Mouse (Mus musculus) lung, embryonic 15.5 days (tissue): ENCODE measurements around the gene Olfr935. TPM values are rescaled to one million over a fixed set of nuclear protein-coding genes. Genes with fewer than 3 reads are reported as not detected.

Source experiments
- ATAC-seq: fragments of 200-750 bp; cut with Nextera tagmentation; 2 replicates; pipeline ENCODE4 v1.8.0; 2017; ENCODE audit warnings: moderate number of reproducible peaks, borderline replicate concordance; ENCODE audit not compliant: low FRiP score, low TSS enrichment; ENCODE audit errors: extremely low read depth
- H3K27ac ChIP-seq: fragments of 300-500 bp; sonication (generic); 2 replicates; pipeline ENCODE4 v1.5.1; 2015; ENCODE audit warnings: moderate library complexity, mild to moderate bottlenecking, inconsistent platforms
- H3K27me3 ChIP-seq: fragments of 300-500 bp; sonication (generic); 2 replicates; pipeline ENCODE4 v1.6.1; 2015; ENCODE audit warnings: inconsistent platforms
- H3K36me3 ChIP-seq: fragments of 300-500 bp; sonication (generic); 2 replicates; pipeline ENCODE4 v1.6.1; 2015; ENCODE audit warnings: inconsistent platforms
- H3K4me1 ChIP-seq: fragments of 300-500 bp; sonication (generic); 2 replicates; pipeline ENCODE4 v1.6.1; 2015; ENCODE audit warnings: inconsistent platforms
- H3K4me2 ChIP-seq: fragments of 300-500 bp; sonication (generic); 2 replicates; pipeline ENCODE4 v1.6.1; 2015; ENCODE audit warnings: inconsistent platforms, mild to moderate bottlenecking, moderate library complexity
- H3K4me3 ChIP-seq: fragments of 300-500 bp; sonication (generic); 2 replicates; pipeline ENCODE4 v1.5.1; 2015; ENCODE audit warnings: mild to moderate bottlenecking, inconsistent platforms
- H3K9ac ChIP-seq: fragments of 300-500 bp; sonication (generic); 2 replicates; pipeline ENCODE4 v1.6.1; 2015; ENCODE audit warnings: inconsistent platforms
- H3K9me3 ChIP-seq: fragments of 300-500 bp; sonication (generic); 2 replicates; pipeline ENCODE4 v1.6.1; 2016; ENCODE audit warnings: inconsistent platforms
- WGBS: fragments of 180-500 bp; shearing (Covaris S2); methylation state at CpG from one replicate; pipeline ENCODE4 v1.1.7; 2015; 5-methylcytosine and 5-hydroxymethylcytosine counted together
- microRNA-seq: library from miRNA; unstranded; fragments of <30 nt; microRNA quantifications from one replicate; pipeline ENCODE4, GENCODE M21; 2016
- polyA plus RNA-seq: library from polyadenylated mRNA; unstranded; fragments of >200 nt; fragmentation: Nextera tagmentation; extraction: Ambion mirVana; gene quantifications from 2 replicates; pipeline ENCODE4 v1.2.1, GENCODE M21; 2015

The Olfr935 gene
- polyA plus RNA-seq = not detected in 2 replicates

DNA sequence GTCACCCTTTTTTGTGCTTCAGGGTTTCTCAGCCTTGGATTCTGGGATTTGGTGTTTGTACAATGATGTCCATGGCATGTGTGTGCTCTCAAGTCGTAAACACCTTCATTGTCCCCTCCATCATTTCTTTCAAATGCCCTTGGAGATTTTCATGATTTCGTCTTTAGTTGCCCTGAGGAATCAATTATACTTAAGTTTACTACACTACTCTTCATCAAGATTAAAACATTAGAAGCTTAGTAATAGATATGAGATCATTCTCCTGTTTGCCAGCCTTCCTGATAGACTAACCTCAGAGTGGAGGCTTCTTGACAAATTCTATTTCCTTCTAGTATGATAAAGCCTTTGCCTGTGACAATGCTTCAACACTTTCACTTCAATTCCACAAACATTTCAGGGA, at the start of gene Olfr935:
TSS of gene Olfr935 (minus strand) at position 101 of the 400 bp plus-strand sequence.
- Histone ChIP-seq H3K9ac (no peak within 1 kb of the TSS), H3K4me1 (no peaks in the 10 kb centered on the region), H3K4me3 (no peak within 1 kb of the TSS), H3K27me3 (no peaks in the 10 kb centered on the region), H3K4me2 (no peak within 1 kb of the TSS), H3K27ac (no peak within 1 kb of the TSS), H3K9me3 (no peaks in the 10 kb centered on the region), H3K36me3 (no peaks in the 10 kb centered on the region)
- WGBS = 72% methylated on average over 2 of the region's 2 CpGs
- ATAC-seq = no peak

GRCm38 (mm10) chr9:39023277-39023676, 23.8 kb upstream of the Olfr935 start, which contains the start of gene Olfr146:
TSS of gene Olfr146 (minus strand) at chr9:39023377.
- Histone ChIP-seq H3K36me3 (no peaks in the 10 kb centered on the region), H3K9me3 (no peaks in the 10 kb centered on the region), H3K4me3 (no peak within 1 kb of the TSS), H3K4me2 (no peak within 1 kb of the TSS), H3K9ac (no peak within 1 kb of the TSS), H3K4me1 (no peaks in the 10 kb centered on the region), H3K27me3 (no peaks in the 10 kb centered on the region), H3K27ac (no peak within 1 kb of the TSS)
- whole genome bisulfite sequencing = 68% methylated on average over 1 of the region's 1 CpGs
- no peak for ATAC-seq

DNA sequence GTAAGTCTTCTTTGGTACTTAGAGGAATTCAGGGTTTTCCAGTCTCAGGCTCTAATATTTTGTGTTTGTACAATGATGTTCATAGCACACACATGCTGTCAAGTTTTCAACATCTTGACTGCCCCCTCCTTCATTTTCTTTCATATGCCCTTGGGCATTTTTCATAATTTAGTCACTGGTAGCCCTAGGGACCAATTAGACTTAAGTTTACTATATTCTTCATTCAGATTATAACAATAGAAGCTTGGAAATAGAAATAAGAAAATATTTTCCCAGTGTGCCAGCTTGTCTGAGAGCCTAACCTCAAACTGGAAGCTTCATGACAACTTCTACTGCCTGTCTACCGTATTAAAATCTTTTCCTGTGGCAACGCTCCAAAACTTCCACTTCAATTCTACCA, 11.3 kb downstream of the Olfr935 start, which contains the start of gene Olfr934:
TSS of gene Olfr934 (minus strand) at position 101 of the 400 bp plus-strand sequence.
- Histone ChIP-seq H3K4me1 (no peaks in the 10 kb centered on the region), H3K9me3 (no peaks in the 10 kb centered on the region), H3K27ac (no peak within 1 kb of the TSS), H3K36me3 (no peaks in the 10 kb centered on the region), H3K27me3 (no peaks in the 10 kb centered on the region), H3K4me2 (no peak within 1 kb of the TSS), H3K4me3 (no peak within 1 kb of the TSS), H3K9ac (no peak within 1 kb of the TSS)
- no peak for ATAC-seq
- 82% methylated on average over 2 of the region's 2 CpGs for WGBS

GRCm38 (mm10) chr9:38972013-38972412, 27.5 kb downstream of the Olfr935 start, which contains the start of gene Olfr933:
TSS of gene Olfr933 (plus strand) at chr9:38972313.
- no peak within 1 kb of the TSS for H3K27ac ChIP-seq
- H3K36me3 ChIP-seq = no peaks in the 10 kb centered on the region
- H3K4me3 ChIP-seq = no peak within 1 kb of the TSS
- no peaks in the 10 kb centered on the region for H3K4me1 ChIP-seq
- H3K9me3 ChIP-seq = no peaks in the 10 kb centered on the region
- H3K4me2 ChIP-seq = no peak within 1 kb of the TSS
- WGBS = 71% methylated on average over 4 of the region's 4 CpGs
- ATAC-seq = no peak
- no peaks in the 10 kb centered on the region for H3K27me3 ChIP-seq
- H3K9ac ChIP-seq = no peak within 1 kb of the TSS

- WGBS = 69% methylated on average over 4 of the region's 4 CpGs
Measured at GRCm38 (mm10) chr9:38954124-38954416, 45.4 kb downstream of the Olfr935 start.

DNA sequence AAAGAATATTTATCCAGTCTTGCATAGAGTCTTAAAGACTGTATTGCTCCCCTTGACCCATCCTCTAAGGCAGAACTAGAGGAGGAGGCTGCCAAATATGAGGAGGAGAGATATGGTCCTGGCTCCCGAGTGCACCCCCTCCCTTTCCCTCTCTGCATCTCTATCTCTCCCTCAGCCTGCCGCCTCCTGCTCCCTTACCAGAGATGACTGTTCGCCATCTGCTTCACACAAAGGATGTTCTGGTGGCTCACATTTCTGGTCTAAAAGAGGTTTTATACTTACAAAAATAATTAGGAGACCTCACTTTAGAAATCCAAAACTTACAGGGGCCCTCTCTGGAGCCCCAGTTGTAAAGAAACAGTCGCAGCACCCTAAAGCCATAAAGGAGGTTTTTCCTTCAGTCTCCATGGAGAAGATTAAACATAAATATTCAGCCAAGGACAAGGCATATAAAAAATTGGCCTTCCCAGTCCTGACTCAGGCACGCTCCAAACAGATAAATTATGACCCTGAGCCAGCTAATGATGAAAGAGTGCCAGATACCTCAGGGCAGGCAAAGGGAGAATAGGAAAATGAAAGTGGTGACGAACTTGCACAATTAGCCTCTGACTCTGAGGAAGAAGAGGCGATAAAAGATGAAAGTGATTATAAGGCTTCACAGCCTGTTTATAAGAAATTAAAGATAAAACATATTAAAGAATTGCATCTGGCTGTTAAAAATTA, 45.9 kb downstream of the Olfr935 start:
- no peaks in the 10 kb centered on the region for H3K9me3 ChIP-seq
- H3K9ac ChIP-seq = no peak overlapping the region
- H3K36me3 ChIP-seq = no peaks in the 10 kb centered on the region
- H3K4me2 ChIP-seq = no peak overlapping the region
- WGBS = 53% methylated on average over 7 of the region's 7 CpGs
- H3K4me1 ChIP-seq = no peaks in the 10 kb centered on the region
- no peak overlapping the region for H3K4me3 ChIP-seq
- no peaks in the 10 kb centered on the region for H3K27me3 ChIP-seq
- no peak for ATAC-seq
- H3K27ac ChIP-seq = no peak overlapping the region

More at GRCm38 (mm10) chr9:38954124-38954416, 45.4 kb downstream of the Olfr935 start:
- H3K4me2 ChIP-seq = no peak overlapping the region
- H3K9me3 ChIP-seq = no peaks in the 10 kb centered on the region
- H3K4me3 ChIP-seq = no peak overlapping the region
- no peak for ATAC-seq
- no peak overlapping the region for H3K9ac ChIP-seq
- no peaks in the 10 kb centered on the region for H3K36me3 ChIP-seq
- H3K4me1 ChIP-seq = no peaks in the 10 kb centered on the region
- no peaks in the 10 kb centered on the region for H3K27me3 ChIP-seq
- no peak overlapping the region for H3K27ac ChIP-seq

Small RNAs within 50 kb of the gene (microRNA-seq; reads per million reads assigned to microRNA genes)
- gene Gm25529 = not detected

Other genes starting within 250 kb of the Olfr935 start
- gene Olfr920, start 247.4 kb downstream of the Olfr935 start, polyA plus RNA-seq = 0.02 and 0.03 TPM in 2 replicates
- not detected in 2 replicates for gene Olfr921, start 226.6 kb downstream of the Olfr935 start, polyA plus RNA-seq
- gene Olfr922, start 185.1 kb downstream of the Olfr935 start, polyA plus RNA-seq = not detected in 2 replicates
- gene Olfr923, start 173.1 kb downstream of the Olfr935 start, polyA plus RNA-seq = not detected in 2 replicates
- gene Olfr924, start 155.2 kb downstream of the Olfr935 start, polyA plus RNA-seq = not detected in 2 replicates
- not detected in 2 replicates for gene Olfr26, start 144.6 kb downstream of the Olfr935 start, polyA plus RNA-seq
- gene Olfr926, start 122.6 kb downstream of the Olfr935 start, polyA plus RNA-seq = not detected in 2 replicates
- gene Olfr930, start 69.9 kb downstream of the Olfr935 start, polyA plus RNA-seq = not detected in 2 replicates
- not detected in 2 replicates for gene Olfr933, start 27.4 kb downstream of the Olfr935 start, polyA plus RNA-seq
- not detected in 2 replicates for gene Olfr934, start 11.4 kb downstream of the Olfr935 start, polyA plus RNA-seq
- gene Olfr146, start 23.7 kb upstream of the Olfr935 start, polyA plus RNA-seq = not detected in 2 replicates
- gene Olfr937, start 65.3 kb upstream of the Olfr935 start, polyA plus RNA-seq = not detected in 2 replicates
- not detected in 2 replicates for gene Olfr938, start 79.2 kb upstream of the Olfr935 start, polyA plus RNA-seq
- gene Olfr27, start 128.4 kb upstream of the Olfr935 start, polyA plus RNA-seq = not detected in 2 replicates
- gene Olfr943, start 166.6 kb upstream of the Olfr935 start, polyA plus RNA-seq = not detected in 2 replicates
- gene Olfr944, start 202.2 kb upstream of the Olfr935 start, polyA plus RNA-seq = not detected in 2 replicates